Mouse (Mus musculus): ENCODE data around the gene Unc119b.

DNA sequence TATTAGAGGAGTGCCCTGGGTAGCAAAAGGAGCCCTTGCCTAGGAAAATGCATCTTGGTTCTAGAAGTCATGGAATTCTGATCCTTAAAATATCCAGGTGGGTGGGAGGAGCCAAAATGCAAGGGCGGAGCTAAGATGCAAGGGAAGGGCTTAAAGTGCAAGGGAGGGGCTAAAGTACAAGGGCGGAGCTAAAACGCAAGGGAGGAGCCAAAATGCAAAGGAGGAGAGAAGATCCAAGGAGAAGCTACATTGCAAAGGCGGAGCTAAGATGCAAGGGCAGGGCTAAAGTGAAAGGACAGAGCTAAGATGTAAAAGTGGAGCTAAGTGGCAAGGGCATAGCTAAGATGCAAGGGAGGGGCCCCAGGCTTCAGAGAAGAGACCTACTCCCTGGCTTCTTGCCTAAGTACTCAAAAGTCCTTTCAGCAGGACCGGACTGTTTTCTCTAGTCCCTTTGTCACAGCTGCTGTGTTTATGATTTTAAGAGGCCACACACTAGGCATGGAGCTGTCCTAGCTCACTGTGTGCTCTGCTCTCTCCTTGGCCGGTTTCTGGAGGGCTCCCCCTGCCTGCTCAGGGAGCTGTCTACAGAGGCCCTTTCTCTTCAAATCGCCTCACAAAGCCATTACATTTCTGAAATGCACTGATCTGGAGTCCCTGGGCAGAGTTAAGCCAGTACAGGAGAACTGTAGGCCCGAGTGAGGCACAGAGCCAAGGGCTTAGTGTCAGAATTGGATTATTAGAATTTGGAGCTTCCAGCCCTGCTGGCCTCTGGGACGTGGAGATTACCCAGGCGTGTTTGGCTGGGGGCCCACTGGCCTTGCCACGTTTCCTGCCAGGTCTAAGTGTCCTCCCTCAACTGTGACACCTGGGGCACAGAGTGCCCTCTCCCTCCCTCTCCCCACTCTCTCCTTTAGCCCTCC, 31.4 kb upstream of the Unc119b start:
- TF ChIP-seq POLR2A (IDR thresholded peaks at IDR 0.05; ENCODE audit: low read depth, low read length) (no peak), CTCF (conservative IDR thresholded peaks at IDR 0.05; ENCODE audit: insufficient read depth, insufficient read length, low read depth, low read length) (no peak)

All from kidney, adult 2 months (tissue).